In genomic region chr2:168016951-168017391, GRCm38 (mm10) we compare ENCODE assay signal across 9 mouse cellular contexts. TPM values are rescaled to one million over a fixed set of nuclear protein-coding genes. Genes with fewer than 3 reads are reported as not detected.
DNase-seq lines count a peak whose midpoint lies in the region; ATAC-seq and TF ChIP-seq lines count a peak whose summit lies in the region.
"Had no signal": no experiment of that assay in that cellular context is flagged by ENCODE, and none has a peak within 500 bp of the region (broad histone marks: within the 10 kb centered on the region; RNA-seq: fewer than 3 reads in every experiment).

No protein-coding gene starts in this region.

- H3K27me3 ChIP-seq in kidney, embryonic 15.5 days = 0 out of 2 replicates have a peak, but pooled peaks cover 2% of the 10 kb centered on the region
- H3K27me3 ChIP-seq in liver, postnatal 0 days (ENCODE audit: insufficient read depth, low read length) = no peaks in the 10 kb centered on the region

- no peak for ATAC-seq in kidney, embryonic 15.5 days (replicated peaks; ENCODE audit: low FRiP score)
- ATAC-seq in liver, postnatal 0 days = peak; percentile 29; the same call in 1 of the 2 replicates

- TF ChIP-seq CTCF in liver, postnatal 0 days (IDR thresholded peaks at IDR 0.05; ENCODE audit: low read depth) = peak; percentile 88

- peak overlapping the region; percentile 61 for H3K27ac ChIP-seq in kidney, embryonic 15.5 days
- no peak overlapping the region for H3K27ac ChIP-seq in liver, postnatal 0 days (ENCODE audit: low read depth)

- peaks cover 26% of the 10 kb centered on the region for H3K4me1 ChIP-seq in kidney, embryonic 15.5 days
- H3K4me1 ChIP-seq in liver, postnatal 0 days (ENCODE audit: insufficient read depth) = peaks cover 7% of the 10 kb centered on the region; the same call in 1 of the 2 replicates

- no peak overlapping the region for H3K4me2 ChIP-seq in kidney, embryonic 15.5 days
- no peak overlapping the region for H3K4me2 ChIP-seq in liver, postnatal 0 days (ENCODE audit: low read depth, low read length)

- no peaks in the 10 kb centered on the region for H3K9me3 ChIP-seq in kidney, embryonic 15.5 days (replicated peaks)
- H3K9me3 ChIP-seq in liver, postnatal 0 days (ENCODE audit: low read length) = no peaks in the 10 kb centered on the region

- DNase-seq in 416B (ENCODE audit: low read depth) (peak; percentile 58), ES-CJ7 (ENCODE audit: low read depth, low spot score) (peak; percentile 66)
- peak; percentile 16 for DNase-seq in cerebellum, adult 11-12 months
- peak; percentile 75 for DNase-seq in gastrocnemius, postnatal 14 days
- peak; percentile 75 for DNase-seq in liver, postnatal 0 days
- DNase-seq in retina, postnatal 7 days (ENCODE audit: low read depth, low spot score) = peak; percentile 49
- DNase-seq in urinary bladder, adult 2 months (ENCODE audit: low spot score) = peak; percentile 54

- H3K4me3 ChIP-seq in kidney, embryonic 15.5 days (replicated peaks) = no peak overlapping the region
- no peak overlapping the region for H3K4me3 ChIP-seq in liver, postnatal 0 days (ENCODE audit: low read depth, low read length)

- intact Hi-C loops in gastrocnemius, postnatal 14 days (cut with DNase I; ENCODE audit: low total_unique reads) = no loop called here

- no peak for TF ChIP-seq EP300 in liver, postnatal 0 days (IDR thresholded peaks at IDR 0.05; ENCODE audit: low read depth)

- H3K36me3 ChIP-seq in kidney, embryonic 15.5 days = no peaks in the 10 kb centered on the region
- H3K36me3 ChIP-seq in liver, postnatal 0 days (replicated peaks; ENCODE audit: insufficient read depth, low read length) = no peaks in the 10 kb centered on the region

- 38% methylated on average over 5 of the region's 5 CpGs for WGBS in kidney, embryonic 15.5 days
- WGBS in liver, postnatal 0 days (ENCODE audit: insufficient replicate concordance) = 30% methylated on average over 5 of the region's 5 CpGs

- no peak overlapping the region for H3K9ac ChIP-seq in kidney, embryonic 15.5 days
- H3K9ac ChIP-seq in liver, postnatal 0 days (replicated peaks) = no peak overlapping the region

RNA-seq across cellular contexts. Expression of gene Ripor3, which starts 6.6 kb away (rescaled TPM):
- total RNA-seq in gastrocnemius, postnatal 14 days (2021) = 1 to 10 TPM; 1.6 to 1.7 TPM
- 1.6 and 1.9 TPM in 2 replicates for polyA plus RNA-seq in kidney, embryonic 15.5 days (2015; fragmentation: Nextera tagmentation; extraction: Ambion mirVana)
- polyA plus RNA-seq in liver, postnatal 0 days (2015; fragmentation: Nextera tagmentation; extraction: Ambion mirVana) = 1.4 TPM in 2 replicates
- polyA plus RNA-seq in urinary bladder, adult 2 months (2012; rRNA removed) = 8.4 and 10.6 TPM in 2 replicates
- total RNA-seq: hematopoietic stem cell, adult 5-6 weeks had no signal

Comparison
In these comparisons a context has a peak if more than half of its experiments do, and no peak if none do; other contexts are left out.
1. DNase-seq: peak in every context shown above with its lines; median percentile 75 in gastrocnemius, postnatal 14 days; 75 in liver, postnatal 0 days; 66 in ES-CJ7; 58 in 416B; 54 in urinary bladder, adult 2 months; 49 in retina, postnatal 7 days; 16 in cerebellum, adult 11-12 months.